Mouse (Mus musculus) hindbrain, embryonic 15.5 days (tissue): ENCODE results near the gene Trim2. TPM values are rescaled to one million over a fixed set of nuclear protein-coding genes. Genes with fewer than 3 reads are reported as not detected.

Experiments
- ATAC-seq: fragments of 200-750 bp; cut with Nextera tagmentation; 2 replicates; pipeline ENCODE4 v1.8.0; 2017; ENCODE audit warnings: low read depth, moderate number of reproducible peaks, moderate TSS enrichment; ENCODE audit not compliant: low FRiP score
- H3K27ac ChIP-seq: fragments of 300-500 bp; sonication (generic); replicated peaks from 2 replicates; pipeline ENCODE4 v1.5.1; 2015; ENCODE audit warnings: mild to moderate bottlenecking, inconsistent platforms
- H3K27me3 ChIP-seq: fragments of 300-500 bp; sonication (generic); 2 replicates; pipeline ENCODE4 v1.6.1; 2015; ENCODE audit warnings: control low read depth, inconsistent platforms
- H3K36me3 ChIP-seq: fragments of 300-500 bp; sonication (generic); 2 replicates; pipeline ENCODE4 v1.6.1; 2015; ENCODE audit warnings: control low read depth, inconsistent platforms
- H3K4me1 ChIP-seq: fragments of 300-500 bp; sonication (generic); replicated peaks from 2 replicates; pipeline ENCODE4 v1.6.1; 2015; ENCODE audit warnings: control low read depth, inconsistent platforms
- H3K4me2 ChIP-seq: fragments of 300-500 bp; sonication (generic); 2 replicates; pipeline ENCODE4 v1.6.1; 2015; ENCODE audit warnings: moderate library complexity, mild to moderate bottlenecking, inconsistent platforms
- H3K4me3 ChIP-seq: fragments of 300-500 bp; sonication (generic); 2 replicates; pipeline ENCODE4 v1.5.1; 2015; ENCODE audit warnings: mild to moderate bottlenecking, inconsistent platforms
- H3K9ac ChIP-seq: fragments of 300-500 bp; sonication (generic); 2 replicates; pipeline ENCODE4 v1.6.1; 2015; ENCODE audit warnings: inconsistent platforms
- H3K9me3 ChIP-seq: fragments of 300-500 bp; sonication (generic); 2 replicates; pipeline ENCODE4 v1.6.1; 2016; ENCODE audit warnings: control low read depth, inconsistent platforms
- WGBS: fragments of 180-500 bp; shearing (Covaris S2); methylation state at CpG from one replicate; pipeline ENCODE4 v1.1.7; 2015; 5-methylcytosine and 5-hydroxymethylcytosine counted together
- polyA plus RNA-seq: library from polyadenylated mRNA; unstranded; fragments of >200 nt; fragmentation: Nextera tagmentation; extraction: Ambion mirVana; gene quantifications from 2 replicates; pipeline ENCODE4 v1.2.1, GENCODE M21; 2015

The Trim2 gene
- polyA plus RNA-seq, 1 experiment from 2014 or later = 139 TPM

GRCm38 (mm10) chr3:84275124-84275523, 31.6 kb downstream of the Trim2 start:
- Histone ChIP-seq H3K4me1 (peaks cover 10% of the 10 kb centered on the region), H3K4me2 (no peak overlapping the region), H3K9ac (no peak overlapping the region), H3K36me3 (no peaks in the 10 kb centered on the region), H3K27ac (no peak overlapping the region), H3K4me3 (no peak overlapping the region), H3K9me3 (no peaks in the 10 kb centered on the region), H3K27me3 (no peaks in the 10 kb centered on the region)
- ATAC-seq = no peak
- 77% methylated on average over 4 of the region's 4 CpGs for WGBS

- WGBS = 68% methylated on average over 10 of the region's 10 CpGs
Observed at GRCm38 (mm10) chr3:84272293-84273015, 34.2 kb downstream of the Trim2 start.

GRCm38 (mm10) chr3:84271794-84272193, 34.9 kb downstream of the Trim2 start:
- H3K4me1 ChIP-seq = peaks cover 17% of the 10 kb centered on the region
- 90% methylated on average over 10 of the region's 10 CpGs for WGBS

More at GRCm38 (mm10) chr3:84272293-84273015, 34.2 kb downstream of the Trim2 start:
- Histone ChIP-seq H3K9me3 (no peaks in the 10 kb centered on the region), H3K4me1 (peaks cover 17% of the 10 kb centered on the region), H3K4me2 (no peak overlapping the region), H3K27ac (no peak overlapping the region), H3K27me3 (no peaks in the 10 kb centered on the region), H3K4me3 (no peak overlapping the region), H3K9ac (no peak overlapping the region), H3K36me3 (no peaks in the 10 kb centered on the region)
- ATAC-seq = no peak

GRCm38 (mm10) chr3:84271058-84271457, 35.6 kb downstream of the Trim2 start:
- H3K27me3 ChIP-seq = no peaks in the 10 kb centered on the region
- H3K27ac ChIP-seq = no peak overlapping the region
- H3K9me3 ChIP-seq = no peaks in the 10 kb centered on the region
- H3K4me2 ChIP-seq = no peak overlapping the region
- ATAC-seq = no peak; the same call in 1 of the 2 replicates
- WGBS = 64% methylated on average over 6 of the region's 6 CpGs
- no peaks in the 10 kb centered on the region for H3K36me3 ChIP-seq
- H3K9ac ChIP-seq = no peak overlapping the region
- peaks cover 17% of the 10 kb centered on the region for H3K4me1 ChIP-seq
- H3K4me3 ChIP-seq = no peak overlapping the region

More at GRCm38 (mm10) chr3:84271794-84272193, 34.9 kb downstream of the Trim2 start:
- no peaks in the 10 kb centered on the region for H3K9me3 ChIP-seq
- no peak overlapping the region for H3K9ac ChIP-seq
- no peak overlapping the region for H3K4me3 ChIP-seq
- no peaks in the 10 kb centered on the region for H3K36me3 ChIP-seq
- ATAC-seq = no peak
- H3K27ac ChIP-seq = no peak overlapping the region
- H3K4me2 ChIP-seq = no peak overlapping the region
- no peaks in the 10 kb centered on the region for H3K27me3 ChIP-seq

GRCm38 (mm10) chr3:84270624-84270995, 36.1 kb downstream of the Trim2 start:
- 13% methylated on average over 3 of the region's 3 CpGs for WGBS
- peak; percentile 59 for ATAC-seq
- H3K4me1 ChIP-seq = peaks cover 18% of the 10 kb centered on the region
- no peak overlapping the region for H3K4me3 ChIP-seq
- H3K9me3 ChIP-seq = no peaks in the 10 kb centered on the region
- H3K27me3 ChIP-seq = no peaks in the 10 kb centered on the region
- H3K4me2 ChIP-seq = no peak overlapping the region
- H3K9ac ChIP-seq = no peak overlapping the region
- no peaks in the 10 kb centered on the region for H3K36me3 ChIP-seq
- no peak overlapping the region for H3K27ac ChIP-seq

GRCm38 (mm10) chr3:84269987-84270623, 36.6 kb downstream of the Trim2 start:
- H3K27me3 ChIP-seq = no peaks in the 10 kb centered on the region
- H3K36me3 ChIP-seq = no peaks in the 10 kb centered on the region
- H3K9ac ChIP-seq = no peak overlapping the region
- no peak overlapping the region for H3K4me3 ChIP-seq
- H3K9me3 ChIP-seq = no peaks in the 10 kb centered on the region
- 17% methylated on average over 13 of the region's 13 CpGs for WGBS
- peaks cover 23% of the 10 kb centered on the region for H3K4me1 ChIP-seq
- H3K27ac ChIP-seq = no peak overlapping the region
- no peak for ATAC-seq
- peak overlapping the region; percentile 29; the same call in 1 of the 2 replicates for H3K4me2 ChIP-seq

- Histone ChIP-seq H3K4me2 (no peak overlapping the region), H3K27me3 (no peaks in the 10 kb centered on the region), H3K36me3 (no peaks in the 10 kb centered on the region), H3K9ac (no peak overlapping the region), H3K4me3 (no peak overlapping the region), H3K27ac (no peak overlapping the region), H3K4me1 (peaks cover 30% of the 10 kb centered on the region), H3K9me3 (no peaks in the 10 kb centered on the region)
- WGBS = 54% methylated on average over 3 of the region's 3 CpGs
- ATAC-seq = no peak
Observed at GRCm38 (mm10) chr3:84268434-84268833, 38.2 kb downstream of the Trim2 start.

GRCm38 (mm10) chr3:84266391-84266931, 40.2 kb downstream of the Trim2 start:
- no peak for ATAC-seq
- H3K4me2 ChIP-seq = no peak overlapping the region
- no peaks in the 10 kb centered on the region for H3K36me3 ChIP-seq
- H3K4me1 ChIP-seq = peaks cover 30% of the 10 kb centered on the region
- H3K4me3 ChIP-seq = no peak overlapping the region
- 61% methylated on average over 3 of the region's 3 CpGs for WGBS
- no peaks in the 10 kb centered on the region for H3K9me3 ChIP-seq
- H3K9ac ChIP-seq = no peak overlapping the region
- H3K27ac ChIP-seq = no peak overlapping the region
- no peaks in the 10 kb centered on the region for H3K27me3 ChIP-seq

GRCm38 (mm10) chr3:84265084-84265483, 41.6 kb downstream of the Trim2 start:
- Histone ChIP-seq H3K36me3 (no peaks in the 10 kb centered on the region), H3K27me3 (no peaks in the 10 kb centered on the region), H3K9me3 (no peaks in the 10 kb centered on the region), H3K9ac (no peak overlapping the region), H3K4me2 (no peak overlapping the region), H3K27ac (no peak overlapping the region), H3K4me1 (peaks cover 28% of the 10 kb centered on the region), H3K4me3 (no peak overlapping the region)
- no peak for ATAC-seq
- 19% methylated on average over 1 of the region's 1 CpGs for WGBS

- no peak overlapping the region for H3K4me3 ChIP-seq
- H3K36me3 ChIP-seq = no peaks in the 10 kb centered on the region
- no peak overlapping the region for H3K27ac ChIP-seq
- no peak for ATAC-seq
- peaks cover 23% of the 10 kb centered on the region for H3K4me1 ChIP-seq
- 25% methylated on average over 2 of the region's 2 CpGs for WGBS
- H3K27me3 ChIP-seq = no peaks in the 10 kb centered on the region
- no peaks in the 10 kb centered on the region for H3K9me3 ChIP-seq
- no peak overlapping the region for H3K4me2 ChIP-seq
- no peak overlapping the region for H3K9ac ChIP-seq
Observed at GRCm38 (mm10) chr3:84264395-84264794, 42.3 kb downstream of the Trim2 start.

GRCm38 (mm10) chr3:84262804-84263203, 43.9 kb downstream of the Trim2 start:
- no peak for ATAC-seq
- H3K27ac ChIP-seq = no peak overlapping the region
- H3K9me3 ChIP-seq = no peaks in the 10 kb centered on the region
- H3K9ac ChIP-seq = no peak overlapping the region
- H3K4me3 ChIP-seq = no peak overlapping the region
- no peaks in the 10 kb centered on the region for H3K27me3 ChIP-seq
- H3K4me1 ChIP-seq = peaks cover 32% of the 10 kb centered on the region
- no peak overlapping the region for H3K4me2 ChIP-seq
- H3K36me3 ChIP-seq = no peaks in the 10 kb centered on the region
- WGBS = 77% methylated on average over 3 of the region's 3 CpGs

- 68% methylated on average over 6 of the region's 6 CpGs for WGBS
- no peaks in the 10 kb centered on the region for H3K27me3 ChIP-seq
- ATAC-seq = no peak
- H3K27ac ChIP-seq = no peak overlapping the region
- H3K36me3 ChIP-seq = no peaks in the 10 kb centered on the region
- no peak overlapping the region for H3K4me3 ChIP-seq
- no peak overlapping the region for H3K4me2 ChIP-seq
- H3K4me1 ChIP-seq = peaks cover 38% of the 10 kb centered on the region
- no peak overlapping the region for H3K9ac ChIP-seq
- H3K9me3 ChIP-seq = no peaks in the 10 kb centered on the region
Observed at GRCm38 (mm10) chr3:84261863-84262262, 44.8 kb downstream of the Trim2 start.
